Mouse (Mus musculus) midbrain, embryonic 14.5 days (tissue): ENCODE measurements around the gene Fbxo34. TPM values are rescaled to one million over a fixed set of nuclear protein-coding genes. Genes with fewer than 3 reads are reported as not detected.

ENCODE experiments used
- ATAC-seq: fragments of 200-750 bp; cut with Nextera tagmentation; 2 replicates; pipeline ENCODE4 v1.8.0; 2017; ENCODE audit warnings: moderate number of reproducible peaks, moderate library complexity; ENCODE audit not compliant: low FRiP score, low TSS enrichment
- DNase-seq: peaks from one replicate; pipeline ENCODE4 v3.0.0-alpha.2; 2015
- H3K27ac ChIP-seq: fragments of 300-500 bp; sonication (generic); replicated peaks from 2 replicates; pipeline ENCODE4 v1.5.1; 2014; ENCODE audit warnings: mild to moderate bottlenecking, low read depth, low read length, moderate library complexity
- H3K27me3 ChIP-seq: fragments of 300-500 bp; sonication (generic); 2 replicates; pipeline ENCODE4 v1.6.1; 2014; ENCODE audit warnings: low read length, control low read depth, mixed read lengths; ENCODE audit not compliant: control insufficient read depth, insufficient read depth
- H3K36me3 ChIP-seq: fragments of 300-500 bp; sonication (generic); 2 replicates; pipeline ENCODE4 v1.6.1; 2014; ENCODE audit warnings: low read length, control low read depth; ENCODE audit not compliant: control insufficient read depth, insufficient read depth
- H3K4me1 ChIP-seq: fragments of 300-500 bp; sonication (generic); 2 replicates; pipeline ENCODE4 v1.6.1; 2014; ENCODE audit warnings: mild to moderate bottlenecking, antibody characterized with exemption, low read length, control low read depth; ENCODE audit not compliant: control insufficient read depth, insufficient read depth
- H3K4me2 ChIP-seq: fragments of 300-500 bp; sonication (generic); 2 replicates; pipeline ENCODE4 v1.6.1; 2014; ENCODE audit warnings: mild to moderate bottlenecking, low read length, moderate library complexity
- H3K4me3 ChIP-seq: fragments of 300-500 bp; sonication (generic); replicated peaks from 2 replicates; pipeline ENCODE4 v1.5.1; 2014; ENCODE audit warnings: low read depth, low read length
- H3K9ac ChIP-seq: fragments of 300-500 bp; sonication (generic); replicated peaks from 2 replicates; pipeline ENCODE4 v1.6.1; 2014; ENCODE audit warnings: mild to moderate bottlenecking, low read length, moderate library complexity
- H3K9me3 ChIP-seq: fragments of 300-500 bp; sonication (generic); 2 replicates; pipeline ENCODE4 v1.6.1; 2016; ENCODE audit warnings: low read length, control low read depth, mixed read lengths; ENCODE audit not compliant: control insufficient read depth
- WGBS: fragments of 180-500 bp; shearing (Covaris S2); extraction: QIAGEN DNeasy Blood & Tissue Kit; methylation state at CpG from one replicate; pipeline ENCODE4 v1.1.7; 2014; 5-methylcytosine and 5-hydroxymethylcytosine counted together
- polyA plus RNA-seq: library from polyadenylated mRNA; unstranded; fragments of >200 nt; fragmentation: Nextera tagmentation; extraction: Ambion mirVana; gene quantifications from 2 replicates; pipeline ENCODE4 v1.2.1, GENCODE M21; 2014

Fbxo34 gene
- polyA plus RNA-seq, 1 experiment from 2014 or later = 33.2 TPM

DNA sequence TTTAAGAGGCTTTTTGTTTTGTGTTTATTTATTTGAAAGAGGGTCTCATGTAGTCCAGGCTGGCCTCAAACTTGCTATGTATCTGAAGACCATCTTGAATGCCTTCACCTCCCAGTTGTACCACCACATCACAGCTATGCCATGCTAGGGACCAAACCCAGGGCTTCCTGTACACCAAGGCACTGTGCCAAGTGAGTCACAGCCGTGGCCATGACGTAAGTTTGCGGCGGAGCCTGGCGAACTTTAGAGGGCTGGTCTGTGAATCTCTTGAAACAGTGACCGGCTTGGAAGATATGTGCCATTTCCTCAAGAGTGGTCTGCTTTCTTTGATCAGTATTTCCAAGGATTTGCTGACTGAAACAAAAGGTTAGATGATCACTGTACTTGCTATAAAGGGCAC is 68.4 kb downstream of the Fbxo34 start:
- no peaks in the 10 kb centered on the region for H3K4me1 ChIP-seq
- no peaks in the 10 kb centered on the region for H3K27me3 ChIP-seq
- no peak for DNase-seq
- H3K9me3 ChIP-seq = no peaks in the 10 kb centered on the region
- no peak overlapping the region for H3K4me3 ChIP-seq
- no peaks in the 10 kb centered on the region for H3K36me3 ChIP-seq
- ATAC-seq = no peak
- no peak overlapping the region for H3K4me2 ChIP-seq
- no peak overlapping the region for H3K9ac ChIP-seq
- WGBS = 95% methylated on average over 6 of the region's 6 CpGs
- no peak overlapping the region for H3K27ac ChIP-seq

DNA sequence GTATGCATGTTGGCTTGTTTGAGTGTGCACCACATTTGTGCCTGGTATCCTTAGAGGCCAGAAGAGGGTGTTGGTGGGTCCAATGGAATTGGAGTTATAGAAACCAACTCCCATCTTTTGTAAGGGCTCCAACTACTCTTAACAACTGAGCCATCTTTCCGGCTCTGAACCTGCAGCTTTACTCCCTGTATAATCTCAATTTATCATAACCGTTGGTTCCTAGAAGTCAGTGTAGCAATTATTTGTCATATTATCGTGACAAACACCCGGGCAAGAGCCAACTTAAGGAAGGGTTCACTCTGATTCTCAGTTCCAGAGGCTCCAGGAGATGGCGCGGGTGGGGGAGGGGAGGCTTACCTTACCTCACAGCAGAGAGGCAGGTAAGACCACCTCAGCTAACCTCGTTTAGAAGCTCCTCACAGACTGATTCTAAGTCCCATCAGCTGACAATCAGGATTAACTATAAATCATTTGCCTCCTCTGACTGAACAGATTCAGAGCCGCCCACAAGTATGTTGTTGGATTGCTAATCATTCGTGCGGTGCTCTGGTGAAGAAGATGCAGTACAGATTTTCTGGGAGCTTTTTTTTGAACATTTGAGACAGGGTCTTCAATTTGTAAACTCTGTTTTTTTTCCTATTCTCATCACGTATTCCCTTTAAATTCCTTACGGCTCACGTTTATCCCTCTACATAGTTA is 70.7 kb downstream of the Fbxo34 start:
- Histone ChIP-seq H3K9ac (no peak overlapping the region), H3K27ac (no peak overlapping the region)

DNA sequence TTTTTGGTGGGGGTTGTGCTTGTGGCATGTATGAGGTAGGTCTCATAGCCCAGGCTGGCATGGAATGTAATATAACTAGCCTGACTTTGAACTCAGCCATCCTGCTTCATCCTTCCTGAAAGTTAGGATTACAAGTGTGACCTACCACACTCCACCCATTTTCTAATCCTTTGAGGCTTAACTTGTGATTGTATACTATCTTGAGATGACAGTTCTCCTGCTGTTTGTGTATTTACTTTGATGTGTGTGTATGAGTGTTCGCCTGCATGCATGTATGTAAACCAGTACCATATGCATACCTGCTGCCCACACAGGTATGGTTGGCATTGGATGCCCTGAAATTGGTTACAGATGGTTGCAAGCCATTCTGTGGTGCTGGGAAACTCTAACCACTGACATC is 71.4 kb downstream of the Fbxo34 start:
- no peaks in the 10 kb centered on the region for H3K27me3 ChIP-seq
- H3K9me3 ChIP-seq = no peaks in the 10 kb centered on the region
- WGBS = 92% methylated on average over 1 of the region's 1 CpGs
- H3K4me1 ChIP-seq = no peaks in the 10 kb centered on the region
- H3K9ac ChIP-seq = no peak overlapping the region
- no peaks in the 10 kb centered on the region for H3K36me3 ChIP-seq
- H3K4me2 ChIP-seq = no peak overlapping the region
- H3K27ac ChIP-seq = no peak overlapping the region
- no peak for ATAC-seq
- no peak overlapping the region for H3K4me3 ChIP-seq
- no peak for DNase-seq

More for the DNA sequence above, 70.7 kb downstream of the Fbxo34 start:
- 88% methylated on average over 13 of the region's 13 CpGs for WGBS
- Histone ChIP-seq H3K4me1 (no peaks in the 10 kb centered on the region), H3K27me3 (no peaks in the 10 kb centered on the region), H3K4me3 (no peak overlapping the region), H3K4me2 (no peak overlapping the region), H3K36me3 (no peaks in the 10 kb centered on the region), H3K9me3 (no peaks in the 10 kb centered on the region)
- no peak for ATAC-seq
- no peak for DNase-seq

DNA sequence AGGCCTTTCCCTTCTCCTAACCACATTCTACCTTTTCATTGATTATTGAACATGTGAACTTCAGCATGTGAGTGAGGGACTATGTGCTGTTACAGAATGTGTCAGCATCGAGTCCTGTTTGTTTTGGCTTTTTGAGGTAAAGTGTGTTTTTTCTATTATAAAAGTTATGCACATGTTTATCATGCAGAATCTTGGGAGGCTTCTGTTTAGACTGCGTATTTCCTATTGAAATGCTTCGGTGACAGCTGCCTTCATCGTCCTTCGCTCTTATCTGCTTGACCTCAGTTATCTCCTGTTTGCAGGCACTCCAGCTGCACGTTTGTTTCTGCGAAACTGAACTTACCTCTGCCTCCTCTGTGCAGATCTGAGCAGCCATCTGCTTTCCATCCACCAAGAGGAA is 72.1 kb downstream of the Fbxo34 start:
- ATAC-seq = no peak

DNA sequence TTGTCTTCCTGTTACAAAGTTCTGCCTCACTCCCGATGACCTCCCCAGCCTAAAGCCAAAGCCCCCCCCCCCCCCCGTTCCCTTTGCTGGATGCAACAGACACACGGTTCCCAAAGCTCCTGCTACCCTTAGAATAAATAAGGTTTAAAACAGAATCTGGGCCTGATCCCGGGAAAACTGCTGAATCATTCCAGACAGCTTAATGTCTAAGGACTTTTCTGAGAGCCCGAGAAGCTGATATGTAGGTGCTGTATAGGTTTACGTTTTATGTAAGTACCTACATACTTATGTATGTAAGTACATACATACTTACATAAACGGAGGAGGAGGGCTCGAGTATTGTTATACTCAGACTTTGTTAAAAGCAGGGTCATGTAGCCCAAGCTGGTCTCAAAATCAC is 75.2 kb downstream of the Fbxo34 start:
- no peak overlapping the region for H3K27ac ChIP-seq
- no peaks in the 10 kb centered on the region for H3K9me3 ChIP-seq
- no peak overlapping the region for H3K9ac ChIP-seq
- H3K4me2 ChIP-seq = no peak overlapping the region
- 85% methylated on average over 8 of the region's 8 CpGs for WGBS
- ATAC-seq (no peak), DNase-seq (no peak)
- no peaks in the 10 kb centered on the region for H3K4me1 ChIP-seq
- no peak overlapping the region for H3K4me3 ChIP-seq
- no peaks in the 10 kb centered on the region for H3K27me3 ChIP-seq
- 0 out of 2 replicates have a peak, but pooled peaks cover 4% of the 10 kb centered on the region for H3K36me3 ChIP-seq

More for the DNA sequence above, 72.1 kb downstream of the Fbxo34 start:
- 88% methylated on average over 7 of the region's 7 CpGs for WGBS
- Histone ChIP-seq H3K27me3 (no peaks in the 10 kb centered on the region), H3K4me2 (no peak overlapping the region), H3K4me1 (no peaks in the 10 kb centered on the region), H3K27ac (no peak overlapping the region), H3K9me3 (no peaks in the 10 kb centered on the region), H3K9ac (no peak overlapping the region), H3K4me3 (no peak overlapping the region), H3K36me3 (no peaks in the 10 kb centered on the region)
- DNase-seq = no peak

DNA sequence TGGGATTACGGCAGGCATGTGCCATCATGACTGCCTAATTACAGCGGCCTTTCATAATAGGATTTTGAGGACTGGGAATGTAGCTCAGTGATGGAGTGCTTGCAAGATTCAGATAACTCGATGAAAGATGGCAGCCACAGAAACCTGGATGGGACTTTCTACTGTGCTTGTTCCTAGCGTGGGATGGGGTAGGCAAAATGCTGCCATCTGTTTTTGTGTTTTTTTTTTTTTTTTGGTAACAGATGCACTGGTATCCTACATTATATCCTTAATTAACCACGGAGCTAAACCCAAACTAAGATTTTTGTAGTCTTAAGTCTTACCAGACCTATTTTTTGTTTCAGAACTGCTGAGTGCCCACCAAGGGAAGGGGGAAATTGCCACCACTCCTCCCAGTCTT is 75.6 kb downstream of the Fbxo34 start:
- 83% methylated on average over 5 of the region's 5 CpGs for WGBS
- Histone ChIP-seq H3K27ac (no peak overlapping the region), H3K36me3 (peaks cover 6% of the 10 kb centered on the region; the same call in 1 of the 2 replicates), H3K9ac (no peak overlapping the region), H3K27me3 (no peaks in the 10 kb centered on the region), H3K4me2 (no peak overlapping the region), H3K9me3 (no peaks in the 10 kb centered on the region), H3K4me1 (no peaks in the 10 kb centered on the region), H3K4me3 (no peak overlapping the region)
- ATAC-seq (no peak), DNase-seq (no peak)

DNA sequence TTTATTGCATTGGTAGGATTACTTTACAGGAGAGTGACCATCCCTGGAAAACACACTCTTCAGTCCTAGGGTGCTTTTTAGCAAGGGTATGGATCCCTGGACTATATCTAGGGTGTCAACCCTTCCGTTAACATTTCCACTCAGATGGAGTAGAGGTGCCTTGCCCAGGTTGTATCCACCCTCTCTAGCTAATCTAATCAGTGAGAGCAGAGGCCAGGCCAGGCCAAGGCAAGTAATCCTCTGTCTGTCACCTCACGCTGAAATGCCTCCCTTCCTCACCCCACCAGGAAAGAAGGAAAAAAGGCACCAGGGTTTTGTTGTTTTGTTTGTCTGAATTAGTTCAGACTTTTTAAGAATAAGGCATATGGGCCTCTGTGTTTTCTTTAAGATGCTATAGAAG is 77.6 kb downstream of the Fbxo34 start:
- no peak overlapping the region for H3K9ac ChIP-seq
- H3K9me3 ChIP-seq = no peaks in the 10 kb centered on the region
- no peak overlapping the region for H3K4me2 ChIP-seq
- WGBS = 93% methylated on average over 2 of the region's 2 CpGs
- DNase-seq (no peak), ATAC-seq (no peak)
- no peak overlapping the region for H3K27ac ChIP-seq
- H3K4me1 ChIP-seq = no peaks in the 10 kb centered on the region
- H3K4me3 ChIP-seq = no peak overlapping the region
- no peaks in the 10 kb centered on the region for H3K27me3 ChIP-seq
- peaks cover 14% of the 10 kb centered on the region; the same call in 1 of the 2 replicates for H3K36me3 ChIP-seq

DNA sequence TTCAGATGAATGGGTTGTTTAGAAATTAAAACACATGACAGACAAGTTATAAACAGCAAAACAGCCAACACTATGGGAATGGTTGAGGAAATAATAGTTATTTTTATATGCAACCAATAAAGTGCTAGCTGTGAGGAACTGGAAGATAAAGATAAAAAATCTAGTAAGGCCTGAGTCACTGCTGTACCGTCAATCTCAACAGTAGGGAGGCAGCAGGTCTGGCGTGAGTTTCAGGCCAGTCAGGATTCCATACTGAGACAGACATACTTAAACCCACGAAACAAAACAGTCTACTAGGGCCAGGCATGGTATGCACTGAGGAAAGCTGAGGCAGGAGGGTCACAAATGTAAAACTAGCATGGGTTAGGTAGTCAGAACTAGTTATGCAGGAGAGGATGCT is 78.1 kb downstream of the Fbxo34 start:
- 90% methylated on average over 3 of the region's 3 CpGs for WGBS
- Histone ChIP-seq H3K27ac (no peak overlapping the region), H3K36me3 (peaks cover 14% of the 10 kb centered on the region; the same call in 1 of the 2 replicates), H3K9ac (no peak overlapping the region), H3K4me3 (no peak overlapping the region), H3K9me3 (no peaks in the 10 kb centered on the region), H3K27me3 (no peaks in the 10 kb centered on the region), H3K4me2 (no peak overlapping the region), H3K4me1 (no peaks in the 10 kb centered on the region)
- DNase-seq (no peak), ATAC-seq (no peak)

DNA sequence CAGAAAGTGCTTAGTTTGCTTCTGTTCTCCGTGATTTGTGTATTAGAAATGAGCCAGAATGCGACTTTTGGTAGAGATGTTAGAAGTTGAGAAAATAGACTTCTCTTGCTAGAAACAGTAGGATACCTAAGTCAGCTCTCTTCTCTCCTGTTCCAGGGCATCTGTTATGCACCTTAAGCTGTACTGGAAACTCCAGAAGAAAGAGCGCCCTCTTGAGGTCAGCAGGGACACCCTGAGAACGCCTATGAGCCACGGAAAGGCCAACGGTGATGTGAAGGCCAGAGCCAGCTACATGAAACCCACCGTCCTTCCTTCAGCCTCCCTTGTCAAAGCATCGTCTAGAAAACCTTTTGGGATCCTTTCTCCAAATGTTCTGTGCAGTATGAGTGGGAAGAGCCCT is 78.8 kb downstream of the Fbxo34 start:
- ATAC-seq (no peak), DNase-seq (peak; percentile 83)
- H3K9ac ChIP-seq = no peak overlapping the region
- H3K4me3 ChIP-seq = no peak overlapping the region
- H3K36me3 ChIP-seq = peaks cover 14% of the 10 kb centered on the region; the same call in 1 of the 2 replicates
- WGBS = 40% methylated on average over 8 of the region's 8 CpGs
- no peaks in the 10 kb centered on the region for H3K27me3 ChIP-seq
- H3K4me2 ChIP-seq = no peak overlapping the region
- no peaks in the 10 kb centered on the region for H3K9me3 ChIP-seq
- no peaks in the 10 kb centered on the region for H3K4me1 ChIP-seq
- H3K27ac ChIP-seq = no peak overlapping the region
